Mouse (Mus musculus) liver, adult 2 months (tissue): ENCODE results near the gene Eif4g2. TPM values are rescaled to one million over a fixed set of nuclear protein-coding genes. Genes with fewer than 3 reads are reported as not detected.

Experiments
- DNase-seq: peaks from one replicate; pipeline ENCODE4 v3.0.0-alpha.2; 2011; ENCODE audit warnings: low read depth, low spot score; ENCODE audit errors: extremely low read depth
- H3K27ac ChIP-seq: fragments of 200-500 bp; replicated peaks from 2 replicates; pipeline ENCODE4 v1.5.1; 2012; ENCODE audit warnings: low read depth, mild to moderate bottlenecking, control low read depth, inconsistent platforms, low read length; ENCODE audit not compliant: insufficient read depth
- H3K27me3 ChIP-seq: fragments of 200-500 bp; 2 replicates; pipeline ENCODE4 v1.6.1; 2012; ENCODE audit warnings: mild to moderate bottlenecking, moderate library complexity, low read length, inconsistent platforms; ENCODE audit not compliant: control insufficient read depth, insufficient read depth
- H3K36me3 ChIP-seq: fragments of 200-500 bp; 2 replicates; pipeline ENCODE4 v1.6.1; 2012; ENCODE audit warnings: low read length, inconsistent platforms; ENCODE audit not compliant: control insufficient read depth, insufficient read depth
- H3K4me1 ChIP-seq: fragments of 200-500 bp; 2 replicates; pipeline ENCODE4 v1.6.1; 2011; ENCODE audit warnings: low read length; ENCODE audit not compliant: control insufficient read depth, insufficient read depth
- H3K4me3 ChIP-seq: fragments of 200-500 bp; 2 replicates; pipeline ENCODE4 v1.5.1; 2011; ENCODE audit warnings: low read depth, mild to moderate bottlenecking, control low read depth, low read length, moderate library complexity; ENCODE audit not compliant: insufficient read depth
- H3K79me2 ChIP-seq: fragments of 200-500 bp; 2 replicates; pipeline ENCODE4 v1.6.1; 2012; ENCODE audit warnings: inconsistent platforms, mild to moderate bottlenecking, low read length, moderate library complexity; ENCODE audit not compliant: control insufficient read depth, insufficient read depth
- H3K9ac ChIP-seq: fragments of 200-500 bp; 2 replicates; pipeline ENCODE4 v1.6.1; 2012; ENCODE audit warnings: low read depth, mild to moderate bottlenecking, control low read depth, inconsistent platforms, low read length
- CTCF ChIP-seq: fragments of 200-500 bp; IDR thresholded peaks from 2 replicates; pipeline ENCODE4 v1.5.1; 2011; ENCODE audit warnings: low read depth, low read length, control low read depth
- POLR2A ChIP-seq: fragments of 200-500 bp; IDR thresholded peaks from 2 replicates; pipeline ENCODE4 v1.6.1; 2011; ENCODE audit warnings: low read length, control low read depth; ENCODE audit not compliant: insufficient read depth; ENCODE audit errors: extremely low read depth
- WGBS: fragments of 180-500 bp; shearing (Covaris S2); methylation state at CpG from one replicate; pipeline ENCODE4 v1.1.7; 2018; 5-methylcytosine and 5-hydroxymethylcytosine counted together
- polyA plus RNA-seq: library from polyadenylated mRNA; depleted of rRNA; stranded (reverse); fragments of >200 nt; gene quantifications from 2 replicates; pipeline ENCODE4 v1.2.3, GENCODE M21; 2012
- total RNA-seq: library from RNA; depleted of rRNA; stranded (reverse); fragments of >200 nt; gene quantifications from 2 replicates; pipeline ENCODE4 v1.2.3, GENCODE M21; 2014

The Eif4g2 gene
- total and polyA plus RNA-seq, 2 experiments, result 64.7 to 210 TPM

DNA sequence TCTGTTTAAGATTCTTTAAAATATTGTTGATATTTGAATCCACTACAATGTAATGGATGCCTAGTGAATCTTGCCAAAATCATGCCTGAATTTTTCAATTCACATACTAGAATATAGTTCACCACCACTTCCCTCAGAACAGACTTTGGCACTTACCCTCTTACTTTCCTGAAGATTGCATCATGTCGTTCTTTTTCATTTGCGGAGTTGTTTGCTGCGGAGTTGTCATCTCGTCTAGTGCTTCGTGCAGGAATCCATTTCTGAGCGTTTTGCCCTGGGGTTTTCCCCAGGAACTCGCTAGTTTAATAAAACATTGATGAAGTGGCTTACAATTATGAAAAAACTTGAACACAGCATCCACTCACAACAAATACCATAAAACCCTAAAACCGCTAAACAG is 2.8 kb downstream of the Eif4g2 start:
- Histone ChIP-seq H3K79me2 (peaks cover 7% of the 10 kb centered on the region; the same call in 1 of the 2 replicates), H3K4me3 (no peak overlapping the region), H3K27ac (no peak overlapping the region), H3K36me3 (peaks cover 61% of the 10 kb centered on the region), H3K27me3 (no peaks in the 10 kb centered on the region), H3K4me1 (peaks cover 10% of the 10 kb centered on the region; the same call in 1 of the 2 replicates), H3K9ac (no peak overlapping the region)
- TF ChIP-seq CTCF, result no peak
- no peak for TF ChIP-seq POLR2A
- peak; percentile 63 for DNase-seq
- WGBS, result 24% methylated on average over 8 of the region's 8 CpGs

DNA sequence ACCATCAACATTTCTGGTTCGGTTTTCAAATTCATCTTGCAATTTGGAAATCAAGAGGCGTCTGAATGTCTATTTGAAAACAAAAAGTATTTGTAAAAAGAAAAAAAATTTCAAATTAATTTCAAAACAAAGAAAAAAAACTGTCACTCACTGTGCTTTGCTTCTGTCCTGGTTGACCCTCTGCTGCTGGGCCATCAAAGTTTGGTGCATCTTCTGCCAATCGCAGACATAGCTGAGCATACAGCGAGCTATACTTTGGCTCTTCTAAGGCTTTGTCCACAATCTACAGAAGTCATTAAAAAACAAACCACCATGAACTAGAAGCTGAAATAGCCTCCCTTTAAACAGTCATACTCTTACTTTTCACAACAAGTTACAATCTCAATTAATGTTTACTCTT is 4.6 kb downstream of the Eif4g2 start:
- Histone ChIP-seq H3K27ac (no peak overlapping the region), H3K36me3 (peaks cover 77% of the 10 kb centered on the region), H3K79me2 (peaks cover 7% of the 10 kb centered on the region; the same call in 1 of the 2 replicates), H3K9ac (no peak overlapping the region), H3K4me3 (no peak overlapping the region), H3K27me3 (no peaks in the 10 kb centered on the region), H3K4me1 (peaks cover 10% of the 10 kb centered on the region; the same call in 1 of the 2 replicates)
- WGBS, result 95% methylated on average over 4 of the region's 4 CpGs
- TF ChIP-seq CTCF (no peak), POLR2A (no peak)
- DNase-seq, result no peak

DNA sequence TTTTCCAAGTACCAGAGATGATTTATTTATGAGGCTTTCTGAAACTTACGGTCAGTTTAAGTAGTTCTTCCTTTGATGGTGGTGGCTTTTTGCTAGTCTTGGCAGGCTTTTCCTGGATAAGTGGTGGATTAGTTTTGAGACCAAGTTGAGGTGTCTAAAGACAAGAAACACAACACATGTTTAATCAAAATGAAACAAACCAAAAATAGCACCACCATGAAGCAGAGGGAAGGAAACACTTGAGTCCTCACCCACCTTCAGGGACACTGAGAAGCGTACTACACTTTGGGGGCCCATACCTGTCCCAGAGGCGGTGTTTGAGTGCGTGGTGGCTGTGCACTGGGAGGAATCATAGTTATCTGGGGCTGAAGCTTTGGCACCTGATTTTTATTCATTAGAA is 7.5 kb downstream of the Eif4g2 start:
- Histone ChIP-seq H3K36me3 (peaks cover 91% of the 10 kb centered on the region), H3K4me1 (peaks cover 3% of the 10 kb centered on the region; the same call in 1 of the 2 replicates), H3K9ac (no peak overlapping the region), H3K79me2 (no peaks in the 10 kb centered on the region), H3K27ac (no peak overlapping the region), H3K4me3 (no peak overlapping the region), H3K27me3 (no peaks in the 10 kb centered on the region)
- TF ChIP-seq CTCF, result no peak
- TF ChIP-seq POLR2A, result no peak
- no peak for DNase-seq
- 95% methylated on average over 4 of the region's 4 CpGs for WGBS

DNA sequence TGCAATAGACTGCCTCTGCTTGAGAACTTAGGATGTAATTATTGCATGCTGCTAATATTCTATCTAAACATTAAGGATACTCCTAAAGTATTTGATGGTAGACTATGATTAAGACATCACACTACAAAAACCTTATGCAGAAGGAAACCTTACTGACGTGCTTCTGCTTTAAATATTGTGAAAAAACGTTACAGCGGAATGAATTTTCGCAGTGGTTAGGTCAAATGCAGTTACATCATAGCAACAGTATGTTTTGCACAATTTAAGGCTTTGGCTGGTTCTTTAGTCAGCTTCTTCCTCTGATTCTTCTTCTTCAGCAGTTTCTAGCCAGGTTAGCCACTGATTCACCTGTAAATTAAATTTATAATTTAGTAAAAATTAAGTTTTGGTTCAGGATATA is 10.4 kb downstream of the Eif4g2 start:
- WGBS, result 89% methylated on average over 4 of the region's 4 CpGs
- no peaks in the 10 kb centered on the region for H3K27me3 ChIP-seq

DNA sequence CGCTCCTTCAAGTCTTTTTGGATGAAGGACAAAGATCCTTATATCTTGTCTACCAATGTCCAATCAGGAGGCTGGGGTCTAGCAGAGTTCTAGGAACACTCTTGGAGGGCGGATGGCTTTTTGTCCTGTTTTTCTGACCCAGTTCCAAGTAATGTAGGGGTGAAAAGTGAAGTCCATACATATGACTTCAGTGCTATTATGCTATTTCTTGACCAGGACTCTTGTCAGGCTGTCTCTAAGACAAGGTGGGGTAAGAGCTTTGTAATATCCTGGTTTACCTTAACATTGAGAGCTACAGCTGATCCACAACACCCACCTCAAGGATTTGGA is 12.7 kb downstream of the Eif4g2 start:
- TF ChIP-seq CTCF (no peak), POLR2A (no peak)
- no peak for DNase-seq
- Histone ChIP-seq H3K79me2 (no peaks in the 10 kb centered on the region), H3K27ac (no peak overlapping the region), H3K4me1 (no peaks in the 10 kb centered on the region), H3K27me3 (no peaks in the 10 kb centered on the region), H3K4me3 (no peak overlapping the region), H3K9ac (no peak overlapping the region), H3K36me3 (peaks cover 69% of the 10 kb centered on the region)
- 96% methylated on average over 2 of the region's 2 CpGs for WGBS

More for the DNA sequence above, 10.4 kb downstream of the Eif4g2 start:
- Histone ChIP-seq H3K9ac (no peak overlapping the region), H3K27ac (no peak overlapping the region), H3K4me1 (no peaks in the 10 kb centered on the region), H3K36me3 (peaks cover 90% of the 10 kb centered on the region), H3K4me3 (no peak overlapping the region), H3K79me2 (no peaks in the 10 kb centered on the region)
- no peak for TF ChIP-seq POLR2A
- TF ChIP-seq CTCF, result no peak
- no peak for DNase-seq

DNA sequence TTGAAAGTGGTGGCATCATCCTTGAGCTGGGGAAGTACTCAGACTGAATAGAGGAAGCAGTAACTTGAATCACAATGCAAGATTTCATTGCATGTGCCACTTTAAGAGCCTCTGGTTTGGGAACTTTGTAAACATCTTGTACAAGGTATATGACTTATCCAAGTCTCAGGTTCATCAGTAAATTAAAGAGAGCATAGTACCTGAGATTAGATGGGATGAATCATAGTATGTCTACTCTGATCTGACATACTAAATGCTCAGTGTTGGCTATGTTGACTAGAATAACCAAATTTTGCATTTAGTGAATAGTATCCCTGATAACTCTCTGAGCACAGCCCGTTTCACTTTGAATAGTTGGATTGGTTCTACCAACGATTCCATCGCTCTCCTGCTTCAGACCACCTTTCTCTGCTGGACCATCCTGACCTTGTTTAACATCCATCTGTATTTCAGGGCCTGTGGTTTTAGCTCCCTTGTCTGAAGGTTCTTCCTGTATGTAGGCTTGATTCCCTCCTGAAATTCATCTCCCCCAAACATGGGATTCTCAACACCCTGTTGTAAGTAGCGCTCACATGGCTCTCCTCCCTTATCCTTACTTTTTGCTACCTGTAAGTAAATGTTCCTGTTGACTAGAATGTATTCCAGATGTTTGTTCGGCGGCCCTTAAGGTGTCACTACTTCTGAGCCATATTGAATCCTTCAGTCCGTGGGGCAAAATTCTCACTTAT is 13.2 kb downstream of the Eif4g2 start:
- TF ChIP-seq CTCF, result no peak
- no peak for TF ChIP-seq POLR2A
- Histone ChIP-seq H3K4me3 (no peak overlapping the region), H3K9ac (no peak overlapping the region), H3K36me3 (peaks cover 64% of the 10 kb centered on the region), H3K4me1 (no peaks in the 10 kb centered on the region), H3K79me2 (no peaks in the 10 kb centered on the region), H3K27me3 (no peaks in the 10 kb centered on the region), H3K27ac (no peak overlapping the region)
- WGBS, result 92% methylated on average over 7 of the region's 7 CpGs
- DNase-seq, result no peak
